Mouse (Mus musculus) layer of hippocampus, adult 8-10 months (tissue): ENCODE measurements around the gene Pim3. TPM values are rescaled to one million over a fixed set of nuclear protein-coding genes. Genes with fewer than 3 reads are reported as not detected.

Experiments used
- DNase-seq, 2 experiments: peaks; one replicate each; pipeline ENCODE4 v3.0.0; 2022; ENCODE audit warnings: low spot score in 2 of 2
- total RNA-seq, 4 experiments: library from RNA; stranded (reverse); gene quantifications; 2 replicates each; pipeline ENCODE4 v1.2.4; 2022

Gene Pim3
- total RNA-seq, 4 experiments from 2014 or later, result 32.4 to 44.2 (median 38.4) TPM

DNA sequence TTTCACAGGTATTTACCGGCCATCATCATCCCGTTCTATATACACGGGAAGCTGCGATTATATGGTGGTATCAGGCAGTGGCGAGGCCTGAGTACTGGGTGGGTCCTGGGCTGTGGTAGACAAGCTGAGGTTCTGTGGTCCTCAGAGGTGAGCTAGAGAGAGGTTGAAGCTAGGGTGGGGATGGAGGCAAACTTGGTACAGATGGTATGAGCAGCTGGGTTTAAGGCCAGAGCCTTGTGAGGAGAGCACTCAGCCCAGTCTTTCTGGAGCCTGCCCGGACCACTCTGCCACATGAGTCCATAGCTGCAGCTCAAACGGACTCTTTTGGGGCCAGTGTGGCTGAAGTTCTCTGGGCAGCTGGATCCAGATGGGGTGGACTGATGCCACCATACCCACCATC lies 4.6 kb upstream of the Pim3 start:
- no peak for DNase-seq

DNA sequence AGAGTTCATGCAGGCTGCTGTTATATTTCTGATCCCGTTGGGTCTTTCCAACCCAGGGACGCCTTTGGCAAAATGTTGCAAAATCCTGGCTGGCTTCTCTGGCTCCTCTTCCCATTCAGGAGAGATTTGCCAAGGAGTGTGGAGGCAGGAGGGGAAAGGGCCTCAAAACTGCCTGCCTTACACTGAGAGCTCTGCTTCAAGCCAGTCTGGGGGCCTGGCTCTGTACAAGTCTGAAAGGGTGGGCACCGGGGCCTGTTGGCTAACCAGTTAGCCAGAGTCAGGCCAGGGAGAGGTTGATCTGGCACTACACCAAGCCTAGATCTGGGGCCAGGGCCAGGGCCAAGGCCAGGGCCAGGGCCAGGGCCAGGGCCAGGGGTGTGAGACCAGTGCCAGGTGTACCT lies 3.8 kb upstream of the Pim3 start:
- DNase-seq, result no peak

DNA sequence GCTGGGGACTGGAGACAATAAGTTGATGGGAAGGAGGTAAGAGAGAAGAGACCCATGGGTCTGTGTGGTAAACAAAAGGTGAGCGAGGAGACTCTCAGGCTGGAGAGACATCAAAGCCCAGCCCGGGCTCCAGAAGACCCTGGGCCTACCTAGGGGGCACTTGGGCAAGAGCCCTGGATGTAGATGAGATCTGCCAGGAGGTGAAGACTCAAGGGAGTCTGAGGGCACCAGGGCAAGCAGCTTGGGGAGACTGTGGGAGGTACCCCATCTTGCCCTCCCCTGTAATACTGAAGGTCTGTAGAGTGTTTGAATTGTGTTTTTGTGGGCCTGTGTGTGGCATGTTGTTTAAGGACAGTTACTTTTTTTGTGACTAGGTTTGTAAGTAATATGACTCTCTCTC lies 3.3 kb upstream of the Pim3 start:
- no peak for DNase-seq

DNA sequence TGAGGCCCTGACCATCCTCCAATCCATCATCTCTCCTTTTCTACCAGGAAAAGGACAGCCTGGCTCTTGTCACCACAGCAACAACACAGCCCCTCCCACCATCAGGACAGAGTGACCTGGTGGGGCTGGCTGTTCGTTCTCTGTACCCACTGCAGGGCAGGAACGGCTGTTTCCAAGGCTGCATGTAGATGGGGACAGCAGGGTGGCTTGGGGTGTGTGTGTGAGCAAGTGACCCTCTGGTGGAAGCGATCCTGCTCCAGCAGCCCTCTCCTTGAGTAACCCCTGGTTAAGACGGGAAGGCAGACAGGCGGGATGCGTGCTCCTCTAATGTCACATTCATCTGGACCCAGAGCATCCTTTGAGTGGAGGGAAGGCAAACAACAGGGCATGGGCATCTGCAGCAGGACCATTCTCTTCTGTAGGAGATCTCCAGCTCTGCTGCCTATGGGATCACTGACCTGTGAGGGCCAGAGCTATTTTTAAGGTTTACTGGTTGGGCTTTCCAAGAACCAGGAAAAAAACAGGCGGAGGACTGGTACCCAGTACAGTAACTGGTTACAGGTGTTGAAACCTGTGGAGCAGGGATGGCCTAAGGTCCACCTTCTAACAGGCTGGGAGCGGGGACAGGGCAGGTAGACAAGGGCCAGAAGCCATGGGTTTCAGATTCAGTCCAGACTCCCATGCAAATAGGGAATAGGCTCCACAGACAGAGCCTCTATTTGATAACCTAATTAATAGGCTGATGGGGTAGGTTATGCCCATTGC lies 2.6 kb upstream of the Pim3 start:
- DNase-seq, result no peak

DNA sequence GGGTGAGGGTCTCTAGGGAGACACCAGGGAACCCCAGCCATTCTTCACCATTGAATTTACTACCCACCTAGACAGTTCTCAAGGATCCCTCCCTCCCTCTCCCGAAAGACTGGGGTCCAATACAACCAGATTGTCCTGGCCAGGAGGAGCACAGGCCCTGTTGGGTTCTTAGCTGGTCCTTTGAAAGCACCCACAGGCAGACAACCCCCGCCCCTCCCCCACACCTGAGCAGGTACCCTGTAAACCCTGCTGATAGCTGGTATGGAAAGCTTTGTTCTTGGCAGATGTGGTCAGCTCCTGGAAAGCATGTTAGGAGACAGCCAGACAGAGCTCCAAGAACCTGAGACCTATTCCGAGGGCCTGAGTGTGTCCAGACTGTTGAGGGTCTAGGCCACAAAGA lies 1.2 kb upstream of the Pim3 start:
- no peak for DNase-seq

DNA sequence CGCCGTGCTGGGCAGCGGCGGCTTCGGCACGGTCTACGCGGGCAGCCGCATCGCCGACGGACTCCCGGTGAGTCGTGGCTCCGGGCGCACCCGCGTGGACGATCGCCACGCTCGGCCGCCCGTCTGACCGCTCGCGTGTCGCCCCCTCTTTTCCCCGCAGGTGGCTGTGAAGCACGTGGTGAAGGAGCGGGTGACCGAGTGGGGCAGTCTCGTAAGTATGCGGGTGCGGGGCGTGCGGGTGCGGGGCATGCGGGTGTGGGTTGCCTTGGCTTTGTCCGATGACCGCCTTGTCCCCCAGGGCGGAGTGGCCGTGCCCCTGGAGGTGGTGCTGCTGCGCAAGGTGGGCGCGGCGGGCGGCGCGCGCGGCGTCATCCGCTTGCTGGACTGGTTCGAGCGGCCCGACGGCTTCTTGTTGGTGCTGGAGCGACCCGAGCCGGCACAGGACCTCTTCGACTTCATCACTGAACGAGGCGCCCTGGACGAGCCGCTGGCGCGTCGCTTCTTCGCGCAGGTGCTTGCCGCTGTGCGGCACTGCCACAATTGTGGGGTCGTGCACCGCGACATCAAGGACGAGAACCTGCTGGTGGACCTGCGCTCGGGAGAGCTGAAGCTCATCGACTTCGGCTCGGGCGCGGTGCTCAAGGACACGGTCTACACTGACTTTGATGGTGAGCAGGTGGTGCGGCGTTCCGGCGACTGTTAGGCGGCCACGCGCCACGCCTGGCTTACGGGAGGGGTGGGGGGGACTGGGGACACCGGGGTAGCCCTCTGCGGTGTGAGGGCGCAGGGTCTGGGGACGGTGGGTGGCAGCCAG lies 1.1 kb downstream of the Pim3 start:
- DNase-seq, result peak; percentile 55 to 60

DNA sequence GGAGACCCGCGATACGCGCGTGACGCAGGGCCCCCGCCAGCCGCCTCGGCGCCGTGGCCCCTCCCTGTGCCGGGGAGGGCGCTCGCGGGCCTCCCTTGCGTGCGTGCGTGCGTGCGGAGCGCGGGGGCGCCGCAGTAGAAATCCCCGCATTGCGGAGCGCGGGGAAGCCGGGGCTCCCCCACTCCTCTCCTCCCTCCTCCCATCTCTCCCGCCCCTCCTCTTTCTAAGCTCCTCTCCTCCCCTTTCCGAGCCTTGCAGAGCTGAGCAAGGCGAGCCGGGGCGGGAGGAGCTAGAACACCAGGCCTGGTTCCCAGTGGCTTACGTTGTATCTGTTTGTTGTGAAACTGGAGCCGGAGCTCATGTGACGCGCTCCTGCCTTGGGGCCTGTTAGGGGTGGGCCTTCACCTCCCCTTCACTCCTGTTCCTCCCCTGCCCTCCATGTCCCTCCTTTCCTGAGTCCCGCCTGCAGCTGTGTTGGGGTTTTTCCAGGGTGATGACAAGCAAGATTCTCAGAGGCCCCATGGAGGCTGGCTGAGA lies 1.8 kb downstream of the Pim3 start:
- peak; percentile 89 to 93 for DNase-seq

DNA sequence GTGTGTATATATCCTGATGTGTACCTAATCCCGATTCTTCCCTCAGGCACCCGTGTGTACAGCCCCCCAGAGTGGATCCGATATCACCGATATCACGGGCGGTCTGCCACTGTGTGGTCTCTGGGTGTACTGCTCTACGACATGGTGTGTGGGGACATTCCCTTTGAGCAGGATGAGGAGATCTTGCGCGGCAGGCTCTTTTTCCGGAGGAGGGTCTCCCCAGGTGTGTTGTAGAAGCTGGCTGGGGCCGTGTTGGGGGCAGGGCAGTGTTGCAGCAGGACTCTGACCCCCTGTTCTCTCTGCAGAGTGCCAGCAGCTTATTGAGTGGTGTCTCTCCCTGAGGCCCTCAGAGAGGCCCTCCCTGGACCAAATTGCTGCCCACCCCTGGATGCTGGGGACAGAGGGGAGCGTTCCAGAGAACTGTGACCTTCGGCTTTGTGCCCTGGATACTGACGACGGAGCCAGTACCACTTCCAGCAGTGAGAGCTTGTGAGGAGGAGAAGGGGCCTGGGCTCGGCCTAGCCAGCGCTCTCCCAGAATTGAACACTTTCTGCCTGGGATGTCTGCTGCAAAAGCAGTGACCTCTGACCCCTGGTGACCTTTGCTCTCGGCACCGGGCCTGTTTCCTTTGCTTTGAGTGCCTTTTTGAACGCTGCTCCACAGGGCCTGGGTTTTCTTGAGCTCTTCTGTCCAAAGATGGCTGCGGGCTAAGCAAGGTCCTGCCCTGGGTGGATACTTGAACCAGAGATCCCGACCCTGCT lies 2.5 kb downstream of the Pim3 start:
- DNase-seq, result peak; percentile 56 to 59

DNA sequence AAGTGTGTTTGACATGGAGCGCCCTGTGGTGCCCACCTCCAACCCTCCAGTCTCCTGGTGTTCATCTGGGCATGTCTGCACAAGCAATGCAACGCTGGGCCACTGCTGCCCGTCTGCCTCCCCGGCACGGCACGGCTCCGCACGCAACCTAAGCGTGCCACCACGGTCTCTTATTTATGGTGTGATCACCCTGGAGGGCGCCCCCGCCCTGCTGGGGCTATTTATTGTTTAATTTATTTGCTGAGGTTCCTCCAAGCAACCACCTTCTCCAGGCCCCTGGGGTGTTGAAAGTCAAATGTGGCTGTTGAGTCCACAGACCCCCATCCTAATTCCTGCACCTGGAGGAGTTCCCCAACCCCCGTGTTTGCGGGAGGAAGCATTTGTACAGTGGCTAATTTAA lies 3.1 kb downstream of the Pim3 start:
- no peak for DNase-seq

DNA sequence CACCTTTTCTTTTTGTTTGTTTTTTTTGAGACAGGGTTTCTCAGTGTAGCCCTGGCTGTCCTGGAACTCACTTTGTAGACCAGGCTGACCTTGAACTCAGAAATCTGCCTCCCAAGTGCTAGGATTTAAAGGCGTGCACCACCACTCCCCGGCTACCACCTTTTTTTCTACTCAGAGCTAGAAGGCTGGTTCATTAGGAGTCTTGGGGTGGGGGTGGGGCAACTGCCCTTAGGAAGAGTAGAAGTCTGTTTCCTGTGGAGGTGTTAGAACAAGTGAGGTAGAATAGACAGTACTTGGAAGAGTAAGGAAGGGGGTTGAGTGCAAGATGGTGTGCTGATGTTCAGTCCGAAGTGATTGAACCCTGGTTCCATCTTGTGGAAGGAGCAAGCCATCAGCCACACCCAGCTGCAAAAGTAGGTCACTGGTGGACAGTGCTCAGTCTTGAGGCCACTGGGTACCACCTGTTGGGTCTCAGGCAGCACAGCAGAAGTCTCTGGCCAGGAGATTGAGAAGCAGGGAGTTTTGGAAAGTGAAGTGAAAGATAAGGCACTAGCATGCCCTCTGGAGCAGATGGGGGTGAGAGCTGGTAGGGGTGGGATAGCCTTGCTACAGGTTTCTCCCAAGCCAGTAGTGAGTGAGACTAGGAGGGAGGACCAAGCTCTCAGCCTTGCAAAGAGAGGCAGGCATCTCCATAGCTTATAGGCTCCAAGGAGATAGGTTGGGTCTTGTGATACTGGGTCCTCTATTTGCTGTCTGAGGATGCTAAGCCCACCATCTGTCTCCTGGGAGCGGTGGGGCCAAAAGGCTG lies 4.1 kb downstream of the Pim3 start:
- no peak for DNase-seq

DNA sequence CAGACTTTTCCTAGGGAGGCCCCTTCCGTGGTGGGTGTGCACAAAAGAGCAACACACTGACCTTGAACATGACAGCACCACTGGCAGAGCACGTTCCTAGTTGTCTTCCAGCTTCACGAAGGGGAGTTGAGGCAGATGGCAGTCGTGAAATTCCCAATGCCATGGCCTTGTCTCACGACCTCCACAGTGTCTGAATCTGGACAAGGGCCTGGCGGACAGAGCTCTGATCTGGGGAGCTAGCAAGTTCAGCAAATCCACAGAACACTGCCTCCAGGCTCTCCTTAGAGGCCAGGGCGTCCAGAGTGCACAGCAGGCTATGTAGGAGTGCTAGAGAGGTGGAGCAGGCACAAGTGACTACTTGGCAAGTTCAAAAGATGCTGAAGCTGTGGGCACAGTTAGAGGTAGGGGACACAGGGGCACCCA lies 5.0 kb downstream of the Pim3 start:
- no peak for DNase-seq

DNA sequence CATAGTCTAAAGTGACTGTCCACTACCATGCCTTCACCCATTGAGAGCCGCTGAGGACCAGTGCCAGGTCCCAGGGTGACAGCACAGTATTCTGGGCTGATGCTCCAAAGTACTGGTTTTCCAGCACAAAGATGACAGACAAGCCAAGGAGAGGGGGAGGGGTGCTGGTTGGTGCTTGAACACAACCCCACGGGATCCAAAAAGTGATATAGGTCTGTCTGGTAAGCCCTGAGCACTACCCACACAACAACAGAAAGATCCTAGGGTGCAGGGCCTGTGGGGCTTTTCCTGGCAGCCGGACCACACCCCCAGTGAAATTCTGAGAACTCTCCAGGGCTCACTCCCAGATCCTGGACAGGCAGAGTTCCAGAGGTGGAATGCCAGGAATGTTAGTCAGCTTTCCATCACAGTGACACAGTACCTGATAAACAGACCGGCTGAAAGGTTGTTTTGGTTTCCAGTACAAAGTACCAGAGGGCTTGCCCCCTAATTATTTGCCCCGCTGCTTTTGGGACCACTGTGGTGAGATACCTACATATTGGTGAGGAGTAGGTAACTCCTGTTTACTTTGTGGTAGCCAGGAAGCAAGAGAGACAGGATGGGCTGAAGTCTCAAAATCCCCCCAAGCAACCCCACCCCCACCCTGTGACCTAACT lies 5.5 kb downstream of the Pim3 start:
- DNase-seq, result no peak

DNA sequence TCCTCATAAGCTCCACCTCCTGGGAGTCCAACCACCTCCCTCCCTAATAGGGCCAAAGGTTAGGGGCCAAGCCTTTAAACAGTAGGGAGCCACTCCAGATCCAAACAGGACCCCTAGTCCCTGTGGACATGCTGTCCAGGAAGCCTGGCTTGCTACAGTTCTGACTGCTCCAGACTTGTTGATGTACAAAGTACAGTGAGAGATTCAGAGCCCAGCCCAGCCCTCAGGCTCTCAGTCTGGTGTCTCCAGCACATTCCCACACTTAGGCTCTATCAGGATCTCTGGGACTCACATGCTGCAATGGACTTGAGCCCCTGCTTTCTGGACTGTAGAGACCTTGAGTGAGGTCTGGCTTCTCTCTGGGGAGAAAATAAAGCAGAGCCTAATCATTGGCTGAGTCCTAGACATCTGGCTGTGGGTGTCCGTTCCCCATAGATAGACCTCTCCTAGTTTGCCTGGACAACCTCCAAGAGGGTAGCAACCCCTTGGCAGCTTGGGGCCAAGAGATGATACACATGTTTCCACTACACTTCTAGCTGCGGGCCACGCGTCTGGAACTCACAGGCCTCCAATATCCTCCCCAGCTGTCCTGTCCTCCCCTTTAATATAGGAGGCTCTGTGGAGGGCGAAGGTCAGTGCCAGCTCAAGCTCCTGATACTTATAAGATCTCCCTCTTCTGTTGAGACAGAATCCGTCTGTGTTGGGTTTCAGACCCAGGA lies 6.2 kb downstream of the Pim3 start:
- DNase-seq, result no peak

DNA sequence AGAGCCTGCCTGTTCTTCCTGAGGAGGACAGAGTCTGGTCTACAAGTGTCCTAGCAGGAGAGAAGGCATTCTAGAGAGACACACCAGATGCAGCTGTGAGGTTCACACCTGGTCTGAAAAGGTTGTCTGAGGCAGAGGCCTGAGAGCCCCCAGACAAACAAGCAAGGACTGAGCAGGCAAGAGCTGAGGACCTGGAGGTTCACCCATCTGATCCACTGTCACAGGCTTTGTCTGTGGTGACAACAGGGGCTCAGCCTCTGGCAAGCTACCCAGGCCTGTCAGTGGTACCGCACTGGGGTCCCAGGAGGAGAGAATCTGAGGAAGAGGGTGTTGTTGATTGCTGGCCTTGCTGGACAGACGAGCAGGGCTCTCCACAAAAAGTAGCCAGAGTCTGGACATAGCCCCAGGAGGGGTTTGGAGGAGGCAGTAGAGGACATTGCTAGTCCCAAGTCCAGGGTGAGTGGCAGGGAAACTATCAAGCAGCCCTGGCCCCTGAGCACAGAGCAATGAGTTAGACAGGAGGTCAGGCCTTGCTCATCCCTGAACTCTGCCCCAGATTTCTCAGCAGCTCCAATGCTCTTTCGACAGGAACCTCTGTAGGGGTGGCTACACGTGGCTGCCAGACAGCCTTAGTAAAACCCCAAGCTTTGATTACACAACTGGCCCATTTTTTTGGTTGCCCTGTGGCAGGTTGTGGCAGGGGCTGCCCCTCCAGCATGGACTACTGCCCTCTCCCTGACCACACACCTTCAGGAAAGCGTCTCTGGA lies 8.6 kb downstream of the Pim3 start:
- no peak for DNase-seq

DNA sequence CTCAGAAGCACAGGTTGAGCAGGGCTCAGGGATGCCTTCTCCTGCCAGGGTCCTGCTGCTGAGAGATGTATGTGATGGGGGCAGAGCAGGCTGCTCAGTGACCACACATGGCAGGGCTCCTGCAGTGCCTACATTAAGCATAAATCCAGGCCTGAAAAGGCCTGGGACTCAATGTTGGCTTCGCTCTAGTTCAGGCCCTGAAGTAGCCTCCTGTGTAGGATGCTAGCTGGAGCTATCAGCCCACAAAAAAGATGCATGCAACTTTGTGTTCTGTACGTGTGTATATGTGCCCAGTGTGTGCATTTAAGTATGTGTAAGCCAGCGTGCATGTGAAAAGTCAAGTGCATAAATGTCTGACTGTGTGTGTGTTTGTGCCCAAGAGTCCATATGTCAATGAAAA lies 12.1 kb downstream of the Pim3 start:
- no peak for DNase-seq

DNA sequence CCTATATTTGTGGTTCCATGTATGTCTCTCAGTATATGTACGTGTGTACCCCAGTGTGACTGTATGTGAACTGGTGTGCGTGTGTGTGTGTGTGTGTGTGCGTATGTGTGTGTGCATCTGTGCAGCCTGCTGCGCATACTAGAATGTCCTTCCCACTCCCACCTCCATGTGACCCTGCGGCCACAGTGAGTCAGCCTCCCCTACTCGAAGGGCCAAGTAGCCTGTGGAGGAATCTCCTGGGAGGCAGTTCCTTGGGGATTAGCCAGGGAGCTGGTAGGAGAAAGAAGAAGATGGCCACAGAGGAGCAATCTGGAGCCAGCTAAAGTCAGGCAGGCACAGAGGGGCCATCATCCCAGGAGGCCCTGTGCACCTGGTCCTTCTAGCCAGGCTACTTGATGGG lies 12.5 kb downstream of the Pim3 start:
- DNase-seq, result no peak

DNA sequence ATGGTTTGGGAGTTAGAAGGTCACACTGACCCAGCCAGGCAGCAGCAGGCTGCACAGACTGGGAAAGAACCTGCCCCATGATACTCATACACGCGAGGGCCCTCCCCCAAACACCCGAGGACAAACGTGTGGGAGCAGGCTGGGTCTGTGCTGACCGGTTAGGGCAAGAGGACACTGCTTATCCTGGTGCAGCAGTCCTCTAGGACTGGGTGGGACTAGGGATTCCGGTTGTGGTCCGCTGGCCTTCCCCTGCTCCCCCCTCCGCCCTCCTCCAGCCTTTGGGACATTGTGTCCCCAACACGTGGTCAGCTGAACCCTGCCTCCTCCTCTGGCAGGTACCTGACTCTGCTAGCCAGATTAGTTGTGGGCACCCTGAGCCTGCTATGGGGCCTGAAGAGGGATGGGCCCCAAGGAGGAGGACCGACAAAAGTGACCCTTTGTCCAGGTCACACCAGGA lies 13.7 kb downstream of the Pim3 start:
- no peak for DNase-seq

DNA sequence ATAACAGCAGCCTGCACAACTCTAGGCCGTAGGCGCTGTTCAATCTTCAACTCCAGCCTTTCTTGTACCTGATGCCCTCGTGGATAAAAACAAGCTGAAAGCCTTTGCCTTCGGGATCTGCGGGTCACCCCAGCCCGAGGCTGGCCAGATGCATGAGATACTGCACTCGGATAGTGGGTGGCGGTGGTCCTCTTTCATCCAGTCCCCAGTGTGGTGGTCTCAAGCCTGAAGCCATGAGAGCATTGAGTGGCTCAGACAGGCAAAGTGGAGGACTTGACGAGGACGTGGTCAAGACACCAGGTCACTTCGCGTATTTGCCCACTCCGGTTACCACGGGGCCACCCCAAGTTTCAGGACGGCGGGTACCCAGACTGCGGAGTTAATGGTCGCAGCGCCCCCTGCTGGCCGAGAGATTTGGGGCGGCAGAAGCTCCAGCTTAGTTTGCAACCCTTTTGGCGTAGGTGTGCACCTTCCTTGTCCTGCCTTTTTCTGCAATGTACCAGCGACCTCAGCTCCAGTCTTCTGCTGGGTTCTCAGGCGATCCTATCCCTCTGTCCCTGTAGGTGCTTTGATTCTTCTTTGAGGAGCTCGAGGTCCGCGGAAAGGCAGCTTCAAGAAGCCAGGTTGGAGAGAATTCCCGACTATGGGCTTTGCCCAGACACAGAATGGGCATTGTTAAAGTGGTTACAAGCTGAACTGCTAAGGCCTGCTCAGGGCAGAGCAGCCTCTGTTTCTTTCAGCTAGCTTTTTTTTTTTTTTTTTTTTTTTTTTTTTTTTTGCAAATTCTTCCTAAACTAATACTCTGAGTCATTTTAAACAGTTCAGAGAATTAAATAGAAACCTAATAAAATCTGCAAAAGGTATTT lies 14.4 kb downstream of the Pim3 start:
- peak in 1 of 2 experiments; percentile 79 for DNase-seq
